Mouse (Mus musculus) T-helper 1 cell (primary cell): ENCODE measurements at regions not wholly inside any gene's neighbourhood (a gene's known extent, or its start where the extent isn't known, plus 50 kb on each side); places are given as distances from the start of the nearest gene placed in this dataset.

Experiments
- in situ Hi-C: fragments of 300-600 bp; cut with MboI, MseI; formaldehyde crosslinking; loops from one replicate; pipeline ENCODE4 v1.15.1; 2025; ENCODE audit warnings: high pct_unique_total_duplicates

DNA sequence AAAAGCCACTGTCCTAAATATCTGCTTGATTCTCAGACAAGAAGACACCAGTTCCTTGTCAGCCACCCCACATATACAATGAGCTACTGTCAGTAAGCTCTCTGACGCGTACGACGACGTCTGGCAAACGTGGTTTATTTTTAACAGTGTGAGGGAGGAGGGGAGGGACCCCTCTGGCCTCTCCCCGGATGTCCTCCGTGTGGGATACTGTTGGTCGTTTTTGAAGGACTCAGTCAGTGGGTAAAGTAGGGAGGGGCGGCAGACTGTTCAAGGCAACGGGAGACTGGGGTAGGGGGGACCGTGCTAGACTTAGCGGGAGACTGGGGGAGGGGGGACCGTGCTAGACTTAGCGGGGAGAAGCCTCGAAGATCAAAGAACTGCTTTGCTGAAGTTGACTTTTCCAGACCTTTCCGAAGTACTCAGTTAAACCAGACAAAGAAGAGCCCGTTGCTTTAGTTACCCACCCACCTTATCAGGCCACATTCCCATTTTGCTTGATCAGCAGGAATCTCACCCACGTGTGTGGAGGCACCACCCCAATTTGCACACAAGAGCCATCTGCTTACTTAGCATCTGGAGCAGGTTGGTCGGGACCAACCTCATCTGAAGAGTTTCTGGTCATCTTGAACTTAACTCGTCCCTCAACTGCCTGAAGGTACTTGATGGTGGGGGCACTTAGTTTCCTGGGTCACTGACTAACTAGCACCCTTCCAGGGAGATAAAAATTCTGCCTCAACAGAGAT lies 92.6 kb upstream of the Mark1 start:
- in situ Hi-C loops = no loop called here

DNA sequence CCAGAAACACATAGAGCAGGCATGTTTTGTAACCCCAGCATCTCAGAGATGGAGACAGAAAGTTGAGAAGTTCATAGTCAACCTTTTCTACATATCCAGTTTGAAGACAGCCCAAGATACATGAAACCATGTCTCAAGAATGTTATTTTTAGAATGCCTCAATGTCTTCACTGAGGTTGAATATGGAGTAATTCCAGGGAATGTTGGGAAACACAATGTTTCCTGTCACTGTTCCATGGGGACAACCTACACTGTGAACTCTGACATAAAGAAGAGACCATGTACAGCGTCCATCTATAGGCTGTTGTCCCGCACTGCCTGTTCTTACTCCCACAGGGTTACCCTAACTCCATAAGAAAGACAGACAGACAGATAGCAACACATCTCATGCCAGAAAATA lies 89.8 kb upstream of the Mark1 start:
- in situ Hi-C loops = loop anchor here (10.0 kb wide), 1 partner anchor 1094 kb away; no protein-coding TSS in a partner anchor

DNA sequence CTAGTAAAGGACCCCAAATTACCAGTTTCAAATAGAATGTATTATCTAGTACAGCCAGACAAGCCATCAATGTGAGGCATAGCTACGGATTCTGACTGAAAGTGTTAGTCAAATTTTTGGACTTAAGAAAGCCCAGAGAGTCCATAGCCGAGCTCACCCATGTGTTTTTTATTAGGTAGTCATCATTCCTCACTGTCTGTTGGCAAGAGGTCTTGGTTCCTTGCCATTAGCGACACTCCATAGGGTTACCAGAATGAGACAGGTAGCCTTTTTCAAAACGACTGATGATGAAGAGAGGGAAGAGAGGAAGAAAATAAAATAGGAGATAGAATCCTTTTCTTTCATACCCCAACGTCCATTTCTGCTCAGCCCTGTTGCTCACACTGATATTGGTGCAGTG lies 83.8 kb upstream of the Mark1 start:
- in situ Hi-C loops = loop anchor here (10.0 kb wide), 1 partner anchor 1088 kb away; no protein-coding TSS in a partner anchor

DNA sequence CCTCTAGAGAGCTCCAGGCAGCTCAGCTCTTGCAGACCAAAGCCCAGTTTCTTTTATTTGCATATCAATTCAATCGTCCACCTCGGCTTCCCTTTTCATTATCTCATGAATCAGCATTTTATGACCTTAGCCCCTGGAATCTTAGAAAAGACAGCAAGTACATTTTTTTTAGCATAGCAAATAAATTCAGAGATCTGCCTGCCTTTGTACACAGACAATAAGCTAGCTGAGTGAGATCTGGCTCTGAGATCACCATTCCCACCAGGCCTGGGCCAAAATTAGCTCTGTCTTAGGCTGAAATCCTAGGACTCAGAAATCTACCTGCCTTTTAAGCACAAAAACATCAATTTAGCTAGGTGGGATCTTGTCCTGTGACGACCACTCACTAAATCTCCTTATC lies 80.7 kb upstream of the Mark1 start:
- in situ Hi-C loops = loop anchor here (10.0 kb wide), 1 partner anchor 1085 kb away; no protein-coding TSS in a partner anchor

DNA sequence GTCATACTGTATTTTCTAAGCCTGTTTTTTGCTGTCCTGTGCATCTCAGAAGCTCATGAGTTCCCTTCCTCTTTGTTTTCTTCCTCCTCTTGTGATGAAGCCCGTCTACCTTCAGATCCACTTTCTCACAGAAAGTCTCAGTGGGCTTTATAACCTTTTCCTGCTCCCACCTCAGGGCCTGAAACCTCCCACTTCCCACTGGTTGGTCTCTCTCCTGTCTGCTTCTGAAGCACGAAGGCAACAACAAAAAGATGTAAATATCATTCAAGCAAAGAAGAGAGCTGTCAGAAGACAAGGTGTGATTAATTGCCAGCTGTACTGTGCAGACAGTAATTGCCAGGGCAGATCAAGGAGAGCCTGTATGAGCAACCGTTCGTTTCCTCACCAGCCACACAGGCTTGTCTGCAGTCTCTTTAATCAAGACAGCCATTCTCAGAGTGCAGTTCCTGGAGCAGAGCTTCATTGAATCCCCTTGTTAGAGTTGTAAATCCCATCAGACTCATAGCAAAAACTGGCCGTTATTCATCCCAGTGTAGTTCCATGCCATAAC lies 80.0 kb upstream of the Mark1 start:
- in situ Hi-C loops = no loop called here

GRCm38 (mm10) chr1:185074001-185074400 lies 74.6 kb upstream of the Mark1 start:
- in situ Hi-C loops = no loop called here

DNA sequence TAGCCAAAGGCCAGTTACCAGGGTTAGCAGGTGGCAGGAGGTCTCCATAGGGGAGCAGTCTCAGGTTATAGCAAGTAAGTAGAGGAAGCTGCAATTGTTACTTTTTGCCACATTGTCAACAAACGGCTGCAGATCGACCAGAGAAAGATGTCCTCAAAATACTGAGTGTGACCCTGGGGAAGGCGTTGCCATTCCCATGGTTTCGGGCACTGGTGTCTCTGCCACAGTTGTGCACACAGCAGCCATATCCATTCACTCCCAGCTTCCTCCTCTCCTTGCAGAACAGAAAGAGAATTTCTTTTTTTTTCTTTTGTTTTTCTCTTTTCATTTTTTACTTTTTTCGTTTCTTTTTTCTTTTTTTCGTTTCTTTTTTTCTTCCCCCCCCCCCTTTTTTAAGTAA lies 73.4 kb upstream of the Mark1 start:
- in situ Hi-C loops = no loop called here

DNA sequence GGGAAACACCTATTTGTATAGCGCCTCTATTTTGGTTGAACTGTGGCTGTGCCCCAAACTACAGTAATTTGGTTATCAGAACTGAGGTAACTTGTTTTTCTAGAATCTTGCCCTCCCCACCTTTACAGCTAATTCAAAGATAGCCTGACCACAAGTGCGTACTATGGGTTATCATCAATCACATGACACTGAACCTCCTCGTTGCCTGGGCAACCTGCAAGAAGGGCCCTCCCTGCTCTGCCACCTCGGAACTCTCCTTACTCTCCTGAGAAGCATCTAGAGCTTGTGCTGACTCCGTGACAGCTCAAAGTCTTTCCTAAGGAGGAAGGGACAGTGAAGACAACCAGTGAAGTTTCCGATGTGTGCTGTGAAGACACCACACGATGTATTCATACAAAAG lies 72.2 kb upstream of the Mark1 start:
- in situ Hi-C loops = no loop called here

GRCm38 (mm10) chr1:185070853-185071149 lies 71.4 kb upstream of the Mark1 start:
- in situ Hi-C loops = no loop called here

- in situ Hi-C loops = no loop called here
Measured at GRCm38 (mm10) chr1:185070062-185070852, 70.9 kb upstream of the Mark1 start.

DNA sequence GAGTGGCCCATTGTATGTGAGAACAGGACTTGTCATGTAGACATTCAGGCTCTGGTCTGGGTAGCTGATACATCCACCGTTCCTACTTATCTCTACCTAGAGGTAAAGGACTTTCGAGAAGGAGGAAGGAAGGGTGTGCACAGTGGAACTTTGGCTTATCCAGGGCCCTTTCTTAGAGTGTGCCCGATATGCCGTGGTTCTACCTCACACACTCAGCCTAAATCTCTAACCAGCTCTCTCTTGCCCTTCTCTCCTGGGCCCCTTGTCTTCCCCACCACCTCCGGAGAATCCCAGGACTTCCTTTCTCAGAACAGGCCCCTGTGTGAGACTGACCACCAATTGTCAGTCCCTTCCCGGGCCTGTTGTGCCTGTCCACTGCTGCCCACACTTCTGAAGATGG lies 68.8 kb upstream of the Mark1 start:
- in situ Hi-C loops = no loop called here

- in situ Hi-C loops = no loop called here
Measured at GRCm38 (mm10) chr1:185067661-185068060, 68.3 kb upstream of the Mark1 start.

- in situ Hi-C loops = no loop called here
Measured at GRCm38 (mm10) chr1:185065056-185065455, 65.7 kb upstream of the Mark1 start.

DNA sequence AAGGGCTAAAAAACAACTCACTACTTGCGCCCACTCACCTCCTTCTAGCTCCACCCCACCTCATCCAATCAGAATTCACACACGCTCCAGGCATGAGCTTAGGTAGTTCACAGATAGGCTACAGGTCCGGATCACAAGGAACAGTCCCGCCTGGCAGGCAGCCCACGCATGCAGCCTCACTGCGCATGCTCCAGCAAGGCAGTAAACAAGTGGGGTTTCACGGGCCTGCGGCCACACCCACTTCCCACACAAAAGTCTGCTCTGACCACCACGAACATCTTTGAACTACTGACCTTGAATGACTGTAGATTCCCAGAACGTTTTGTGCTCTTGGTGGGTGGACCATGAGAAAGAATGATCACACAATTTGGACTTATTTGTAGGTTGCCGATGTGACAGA lies 62.7 kb upstream of the Mark1 start:
- in situ Hi-C loops = no loop called here

DNA sequence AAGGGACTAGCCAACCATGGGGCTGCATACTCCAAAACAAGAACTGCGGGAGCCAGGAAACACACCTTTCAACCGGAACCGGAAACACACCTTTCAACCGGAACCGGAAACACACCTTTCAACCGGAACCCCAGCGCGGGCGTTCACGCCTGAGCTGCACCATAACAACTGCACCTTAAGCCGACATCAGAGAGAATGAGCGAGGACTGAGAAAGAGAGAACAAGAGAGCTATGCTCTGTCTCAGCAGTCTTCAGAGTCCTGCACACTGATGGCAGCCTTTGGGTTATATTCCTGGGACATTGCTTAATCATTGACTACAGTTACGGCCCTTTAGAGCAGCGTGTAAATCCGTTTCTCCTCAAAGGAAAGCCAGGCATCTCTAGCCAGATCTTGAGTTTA lies 58.1 kb upstream of the Mark1 start:
- in situ Hi-C loops = no loop called here

- in situ Hi-C loops = no loop called here
Measured at GRCm38 (mm10) chr1:185052700-185053099, 53.3 kb upstream of the Mark1 start.

DNA sequence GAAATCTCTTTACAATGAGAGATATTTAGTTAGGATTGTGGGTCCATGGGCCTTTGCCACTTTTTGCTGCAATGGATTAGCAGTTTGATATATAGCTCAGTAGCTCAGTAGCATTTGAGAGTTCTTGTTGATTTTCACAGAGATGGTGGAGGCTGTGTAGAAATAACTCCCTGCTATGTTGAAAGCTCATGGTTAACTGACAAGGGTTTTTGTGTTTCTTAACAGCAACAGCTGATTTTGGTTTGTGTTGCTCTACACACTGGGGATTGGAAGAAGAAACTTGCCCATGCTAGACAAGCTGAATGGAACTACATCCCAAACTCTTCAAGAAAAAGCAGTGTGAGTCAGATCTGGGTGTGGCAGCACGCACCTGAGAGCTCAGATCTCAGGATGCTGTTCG lies 50.6 kb upstream of the Mark1 start:
- in situ Hi-C loops = no loop called here
